Mouse (Mus musculus): ENCODE results near the gene Filip1l. TPM values are rescaled to one million over a fixed set of nuclear protein-coding genes. Genes with fewer than 3 reads are reported as not detected.

Filip1l gene
- polyA plus RNA-seq, 1 experiment from 2014 or later = 6.6 TPM

GRCm38 (mm10) chr16:57359251-57359650 is 6.4 kb downstream of the Filip1l start:
- peaks cover 3% of the 10 kb centered on the region for H3K4me1 ChIP-seq
- no peak overlapping the region for H3K9ac ChIP-seq
- H3K27me3 ChIP-seq = no peaks in the 10 kb centered on the region
- WGBS = 86% methylated on average over 10 of the region's 10 CpGs
- no peak overlapping the region for H3K27ac ChIP-seq
- no peak for ATAC-seq (ENCODE audit: low FRiP score)
- H3K36me3 ChIP-seq (replicated peaks) = no peaks in the 10 kb centered on the region
- H3K4me3 ChIP-seq (replicated peaks) = no peak overlapping the region
- H3K4me2 ChIP-seq = no peak overlapping the region
- no peaks in the 10 kb centered on the region for H3K9me3 ChIP-seq

- WGBS = 96% methylated on average over 3 of the region's 3 CpGs
- peaks cover 3% of the 10 kb centered on the region for H3K4me1 ChIP-seq
- H3K9me3 ChIP-seq = no peaks in the 10 kb centered on the region
- H3K27ac ChIP-seq = no peak overlapping the region
- H3K36me3 ChIP-seq (replicated peaks) = no peaks in the 10 kb centered on the region
- no peak for ATAC-seq (ENCODE audit: low FRiP score)
- no peak overlapping the region for H3K9ac ChIP-seq
- no peaks in the 10 kb centered on the region for H3K27me3 ChIP-seq
- H3K4me2 ChIP-seq = no peak overlapping the region
- H3K4me3 ChIP-seq (replicated peaks) = no peak overlapping the region
Measured at GRCm38 (mm10) chr16:57360785-57361184, 7.9 kb downstream of the Filip1l start.

GRCm38 (mm10) chr16:57362679-57363401 is 9.9 kb downstream of the Filip1l start:
- no peak overlapping the region for H3K27ac ChIP-seq
- WGBS = 36% methylated on average over 18 of the region's 18 CpGs
- 0 out of 2 replicates have a peak overlapping the region, but pooled peaks have one; percentile 13 for H3K4me3 ChIP-seq (replicated peaks)
- H3K4me2 ChIP-seq = peak overlapping the region; percentile 32
- H3K9me3 ChIP-seq = no peaks in the 10 kb centered on the region
- H3K27me3 ChIP-seq = no peaks in the 10 kb centered on the region
- ATAC-seq (ENCODE audit: low FRiP score) = peak; percentile 73
- peaks cover 3% of the 10 kb centered on the region; the same call in 1 of the 2 replicates for H3K4me1 ChIP-seq
- no peak overlapping the region for H3K9ac ChIP-seq
- H3K36me3 ChIP-seq (replicated peaks) = no peaks in the 10 kb centered on the region

- Histone ChIP-seq H3K4me1 (peaks cover 3% of the 10 kb centered on the region; the same call in 1 of the 2 replicates), H3K4me2 (no peak overlapping the region), H3K27me3 (no peaks in the 10 kb centered on the region), H3K9me3 (no peaks in the 10 kb centered on the region), H3K9ac (no peak overlapping the region), H3K27ac (no peak overlapping the region), H3K4me3 (replicated peaks) (no peak overlapping the region), H3K36me3 (replicated peaks) (no peaks in the 10 kb centered on the region)
- 90% methylated on average over 7 of the region's 7 CpGs for WGBS
- no peak for ATAC-seq (ENCODE audit: low FRiP score)
Measured at GRCm38 (mm10) chr16:57364498-57364897, 11.6 kb downstream of the Filip1l start.

GRCm38 (mm10) chr16:57366141-57366540 is 13.2 kb downstream of the Filip1l start:
- 86% methylated on average over 6 of the region's 6 CpGs for WGBS
- H3K27me3 ChIP-seq = no peaks in the 10 kb centered on the region
- H3K27ac ChIP-seq = no peak overlapping the region

GRCm38 (mm10) chr16:57366941-57367694 is 14.2 kb downstream of the Filip1l start:
- Histone ChIP-seq H3K27ac (no peak overlapping the region), H3K36me3 (replicated peaks) (no peaks in the 10 kb centered on the region), H3K4me1 (peaks cover 3% of the 10 kb centered on the region; the same call in 1 of the 2 replicates), H3K9me3 (no peaks in the 10 kb centered on the region), H3K27me3 (no peaks in the 10 kb centered on the region), H3K4me2 (no peak overlapping the region), H3K4me3 (replicated peaks) (no peak overlapping the region), H3K9ac (no peak overlapping the region)
- WGBS = 78% methylated on average over 18 of the region's 18 CpGs
- no peak for ATAC-seq (ENCODE audit: low FRiP score)

More at GRCm38 (mm10) chr16:57366141-57366540, 13.2 kb downstream of the Filip1l start:
- no peaks in the 10 kb centered on the region for H3K36me3 ChIP-seq (replicated peaks)
- H3K4me2 ChIP-seq = no peak overlapping the region
- no peak overlapping the region for H3K9ac ChIP-seq
- no peaks in the 10 kb centered on the region for H3K9me3 ChIP-seq
- H3K4me1 ChIP-seq = peaks cover 3% of the 10 kb centered on the region; the same call in 1 of the 2 replicates
- no peak for ATAC-seq (ENCODE audit: low FRiP score)
- no peak overlapping the region for H3K4me3 ChIP-seq (replicated peaks)

- no peak overlapping the region for H3K4me3 ChIP-seq (replicated peaks)
- H3K9me3 ChIP-seq = no peaks in the 10 kb centered on the region
- WGBS = 87% methylated on average over 8 of the region's 8 CpGs
- no peak overlapping the region for H3K27ac ChIP-seq
- no peaks in the 10 kb centered on the region for H3K27me3 ChIP-seq
- ATAC-seq (ENCODE audit: low FRiP score) = no peak
- no peak overlapping the region for H3K9ac ChIP-seq
- no peaks in the 10 kb centered on the region for H3K36me3 ChIP-seq (replicated peaks)
- H3K4me2 ChIP-seq = no peak overlapping the region
- no peaks in the 10 kb centered on the region for H3K4me1 ChIP-seq
Measured at GRCm38 (mm10) chr16:57369846-57370496, 17.1 kb downstream of the Filip1l start.

- Histone ChIP-seq H3K4me3 (replicated peaks) (no peak overlapping the region), H3K36me3 (replicated peaks) (no peaks in the 10 kb centered on the region), H3K27me3 (no peaks in the 10 kb centered on the region), H3K9me3 (no peaks in the 10 kb centered on the region), H3K4me1 (no peaks in the 10 kb centered on the region), H3K9ac (no peak overlapping the region), H3K4me2 (no peak overlapping the region), H3K27ac (no peak overlapping the region)
- 90% methylated on average over 3 of the region's 3 CpGs for WGBS
- no peak for ATAC-seq (ENCODE audit: low FRiP score)
Measured at GRCm38 (mm10) chr16:57372156-57372555, 19.3 kb downstream of the Filip1l start.

GRCm38 (mm10) chr16:57375248-57375837 is 22.4 kb downstream of the Filip1l start:
- no peak overlapping the region for H3K4me2 ChIP-seq
- no peak for ATAC-seq (ENCODE audit: low FRiP score)
- H3K27me3 ChIP-seq = no peaks in the 10 kb centered on the region
- no peak overlapping the region for H3K27ac ChIP-seq
- H3K4me1 ChIP-seq = no peaks in the 10 kb centered on the region
- no peaks in the 10 kb centered on the region for H3K9me3 ChIP-seq
- no peaks in the 10 kb centered on the region for H3K36me3 ChIP-seq (replicated peaks)
- WGBS = 87% methylated on average over 7 of the region's 7 CpGs
- H3K9ac ChIP-seq = no peak overlapping the region
- no peak overlapping the region for H3K4me3 ChIP-seq (replicated peaks)

- H3K9ac ChIP-seq = no peak overlapping the region
- no peaks in the 10 kb centered on the region for H3K36me3 ChIP-seq (replicated peaks)
- H3K27ac ChIP-seq = no peak overlapping the region
- H3K27me3 ChIP-seq = no peaks in the 10 kb centered on the region
- H3K4me1 ChIP-seq = no peaks in the 10 kb centered on the region
- no peak overlapping the region for H3K4me2 ChIP-seq
- WGBS = 84% methylated on average over 9 of the region's 9 CpGs
- no peaks in the 10 kb centered on the region for H3K9me3 ChIP-seq
- ATAC-seq (ENCODE audit: low FRiP score) = no peak
- no peak overlapping the region for H3K4me3 ChIP-seq (replicated peaks)
Measured at GRCm38 (mm10) chr16:57378631-57379330, 25.9 kb downstream of the Filip1l start.

GRCm38 (mm10) chr16:57383266-57383971 is 30.5 kb downstream of the Filip1l start:
- Histone ChIP-seq H3K27ac (no peak overlapping the region), H3K4me3 (replicated peaks) (no peak overlapping the region), H3K9ac (no peak overlapping the region), H3K4me1 (no peaks in the 10 kb centered on the region), H3K36me3 (replicated peaks) (no peaks in the 10 kb centered on the region), H3K27me3 (no peaks in the 10 kb centered on the region), H3K9me3 (no peaks in the 10 kb centered on the region), H3K4me2 (no peak overlapping the region)
- WGBS = 80% methylated on average over 8 of the region's 8 CpGs
- ATAC-seq (ENCODE audit: low FRiP score) = no peak
